Mouse (Mus musculus): ENCODE results near the gene Coro1a.

- TF ChIP-seq HCFC1 (IDR thresholded peaks at IDR 0.05; ENCODE audit: low read depth, low read length), result no peak
- no peak for TF ChIP-seq CTCF (conservative IDR thresholded peaks at IDR 0.05 in 1 of 2, IDR thresholded peaks at IDR 0.05 in 1 of 2; ENCODE audit: low read depth in 2 of 2, low read length in 2 of 2)
- TF ChIP-seq POLR2A (IDR thresholded peaks at IDR 0.05; ENCODE audit: low read depth, low read length), result 0 out of 2 replicates have a peak, but pooled peaks have one; percentile 9
- TF ChIP-seq CHD2 (IDR thresholded peaks at IDR 0.05; ENCODE audit: low read length), result no peak
- TF ChIP-seq USF1 (IDR thresholded peaks at IDR 0.05; ENCODE audit: low read depth, low read length), result no peak
- no peak for TF ChIP-seq ELF1 (IDR thresholded peaks at IDR 0.05; ENCODE audit: low read depth, low read length)
- no peak for TF ChIP-seq EP300 (IDR thresholded peaks at IDR 0.05; ENCODE audit: low read length)
- no peak for TF ChIP-seq TBP (conservative IDR thresholded peaks at IDR 0.05; ENCODE audit: low read depth, low read length)
- TF ChIP-seq POLR2AphosphoS2 (IDR thresholded peaks at IDR 0.05; ENCODE audit: low read depth, low read length), result no peak
These were observed 3.9 kb downstream of the Coro1a start for GRCm38 (mm10) chr7:126703757-126704077.
